Mouse (Mus musculus): ENCODE results near the gene Opcml.

Gene Opcml

DNA sequence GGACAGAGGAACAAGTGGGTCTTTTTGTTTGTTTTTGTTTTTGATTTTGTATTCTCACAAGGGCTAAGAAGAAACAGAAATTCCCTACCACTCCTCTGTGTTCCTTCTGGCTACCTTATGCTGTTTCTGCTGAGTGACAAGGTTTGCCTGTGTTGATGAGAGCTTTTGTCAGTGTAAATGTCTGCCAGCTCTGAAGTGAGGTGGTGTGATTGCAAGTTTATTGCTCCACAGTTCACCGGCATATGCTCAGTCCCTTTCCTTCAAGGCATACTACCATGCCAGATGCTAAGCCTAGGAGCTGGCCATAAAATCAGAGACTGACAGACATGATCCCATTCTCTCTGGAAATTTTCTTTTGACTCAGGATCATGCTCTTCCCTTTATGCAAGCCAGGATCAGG, 1178.9 kb downstream of the Opcml start:
- DNase-seq (ENCODE audit: low spot score): no peak
